Mouse (Mus musculus) spleen, postnatal 4 days (tissue): ENCODE results near the gene Mybphl.
A peak's percentile ranks its signal among the peaks of the same experiment; 100 is the strongest.

ENCODE experiments used
- DNase-seq, 2 experiments: peaks; one replicate each; pipeline ENCODE4 v3.0.0; 2022; ENCODE audit warnings: low spot score in 2 of 2

The Mybphl gene

DNA sequence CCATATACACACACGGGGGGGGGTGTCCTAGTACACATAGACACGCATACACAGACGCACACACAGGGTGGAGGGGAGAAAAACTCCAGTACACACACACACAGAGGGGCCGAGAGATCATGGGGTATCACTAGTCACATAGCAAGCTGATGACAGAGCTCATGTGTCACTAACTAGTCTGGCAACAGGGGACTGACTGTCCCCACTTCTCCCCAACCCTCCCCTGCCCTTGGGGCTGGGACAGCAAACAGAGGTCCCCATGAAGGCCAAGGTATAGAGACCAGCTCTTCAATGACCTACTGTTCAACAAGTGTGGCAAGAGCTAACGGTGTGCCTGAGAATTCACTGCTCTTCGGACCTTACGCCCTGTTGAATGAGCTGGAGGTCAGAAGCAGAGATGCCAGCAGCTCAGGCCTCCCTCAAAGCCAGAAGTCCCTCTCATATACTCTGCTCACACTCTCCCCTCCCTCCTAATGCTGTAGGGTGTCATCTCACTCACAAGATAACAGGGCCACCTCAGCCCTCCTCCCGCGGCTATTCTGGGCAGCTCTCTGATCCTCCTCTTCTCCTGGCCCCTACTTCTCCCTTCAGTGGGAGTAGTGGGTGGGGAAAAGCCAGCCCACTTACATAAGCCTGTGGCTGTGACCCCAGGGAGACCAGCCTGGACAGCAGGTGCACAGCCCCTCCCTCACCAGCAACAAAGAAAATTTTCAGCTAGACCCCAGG, at the start of gene Mybphl:
Gene Mybphl, plus strand, starts transcription at position 642 of the 726 bp plus-strand sequence.
- DNase-seq: no peak

DNA sequence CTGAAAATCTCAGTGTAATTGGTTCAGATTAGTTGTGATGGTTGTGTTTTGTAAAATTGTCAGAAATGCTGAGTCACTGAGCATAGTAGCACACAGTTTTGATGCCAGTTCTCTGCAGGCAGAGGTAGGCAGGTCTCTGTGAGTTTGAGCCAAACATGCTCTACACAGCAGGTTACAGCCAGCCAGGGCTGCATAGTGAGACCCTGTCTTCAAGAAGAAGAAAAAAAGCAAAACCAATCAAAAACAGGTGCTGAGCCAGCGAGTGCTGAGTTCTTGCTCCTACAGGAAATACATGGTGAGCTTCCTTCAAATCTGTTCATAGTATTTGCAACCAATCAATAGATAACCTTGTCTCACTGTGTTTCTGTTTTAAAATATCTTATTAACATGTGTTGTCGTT, 46.2 kb upstream of the Mybphl start:
- no peak for DNase-seq

DNA sequence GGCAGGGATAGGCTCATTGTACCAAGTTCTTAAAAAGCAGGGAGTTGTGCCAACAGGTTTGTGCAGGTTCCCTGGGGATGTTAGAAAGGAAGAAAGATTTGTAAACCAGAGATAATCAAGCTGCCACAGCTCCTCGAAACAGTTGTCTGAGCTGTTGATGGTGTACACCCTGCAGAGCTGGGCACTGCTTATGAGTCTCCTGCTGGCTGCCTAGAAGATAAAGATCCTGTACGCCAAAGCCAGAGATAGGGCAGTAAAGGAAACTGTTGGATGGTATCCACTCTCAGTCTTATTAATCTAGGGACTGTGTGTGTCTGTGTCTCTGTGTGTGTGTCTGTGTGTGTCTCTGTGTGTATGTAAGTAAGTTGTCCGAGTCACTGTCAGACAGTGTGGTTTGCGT, 43.0 kb upstream of the Mybphl start:
- DNase-seq: no peak

DNA sequence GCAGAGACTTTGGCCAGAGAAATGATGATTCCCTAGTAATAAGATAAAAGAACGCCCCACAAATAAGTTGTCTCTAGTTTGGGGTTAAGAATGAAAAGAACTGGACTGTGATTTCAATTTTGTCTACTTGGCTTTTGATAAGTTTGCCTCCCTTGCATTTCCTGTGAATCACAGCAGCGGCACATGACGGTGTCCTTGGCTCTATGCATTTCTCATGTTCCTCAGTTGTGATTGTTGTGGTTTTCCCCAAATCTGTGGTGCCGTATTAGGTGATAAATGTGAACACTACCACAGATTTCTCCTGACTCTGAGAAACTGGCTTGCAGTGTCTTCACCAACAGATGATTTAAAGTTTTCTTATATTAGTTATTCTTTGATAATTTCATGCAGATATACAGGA, 42.6 kb upstream of the Mybphl start:
- DNase-seq: no peak

DNA sequence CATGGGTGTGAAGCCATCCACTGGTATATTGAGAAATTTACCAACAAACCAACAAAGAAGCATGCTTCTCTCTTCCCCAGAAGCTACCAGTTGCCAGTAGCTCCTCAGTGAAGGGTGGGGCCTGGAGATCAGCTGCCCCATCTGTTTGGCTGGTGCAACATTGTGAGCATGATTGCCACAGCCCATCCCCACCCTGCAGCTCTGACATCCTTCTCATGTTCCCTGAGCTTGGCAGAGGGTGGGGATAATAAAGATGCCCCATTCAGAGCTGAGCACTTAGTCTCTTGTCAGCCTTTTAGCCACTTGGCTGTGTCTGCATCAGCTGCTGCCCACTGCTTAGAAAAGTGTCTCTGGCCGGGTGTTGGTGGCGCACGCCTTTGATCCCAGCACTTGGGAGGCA, 41.7 kb upstream of the Mybphl start:
- peak in 1 of 2 experiments; percentile 41 for DNase-seq

DNA sequence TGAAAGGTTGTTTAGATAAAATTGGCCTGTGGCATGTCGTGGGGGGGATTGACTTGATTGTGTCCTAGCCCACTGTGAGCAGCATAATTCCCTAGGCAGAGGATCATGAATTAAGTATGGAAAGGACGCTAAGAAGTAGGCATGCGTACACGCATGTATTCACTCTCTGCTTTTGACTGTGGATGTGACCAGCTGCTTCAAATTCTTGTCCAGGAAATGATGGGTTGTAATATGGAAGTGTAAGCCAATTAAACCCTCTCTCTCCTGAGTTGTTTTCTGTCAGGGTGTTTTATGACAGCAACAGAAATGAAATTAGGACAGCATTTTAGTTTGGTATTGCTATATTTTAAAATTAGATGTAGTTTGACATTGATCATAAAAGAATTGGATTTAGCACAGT, 39.9 kb upstream of the Mybphl start:
- no peak for DNase-seq

DNA sequence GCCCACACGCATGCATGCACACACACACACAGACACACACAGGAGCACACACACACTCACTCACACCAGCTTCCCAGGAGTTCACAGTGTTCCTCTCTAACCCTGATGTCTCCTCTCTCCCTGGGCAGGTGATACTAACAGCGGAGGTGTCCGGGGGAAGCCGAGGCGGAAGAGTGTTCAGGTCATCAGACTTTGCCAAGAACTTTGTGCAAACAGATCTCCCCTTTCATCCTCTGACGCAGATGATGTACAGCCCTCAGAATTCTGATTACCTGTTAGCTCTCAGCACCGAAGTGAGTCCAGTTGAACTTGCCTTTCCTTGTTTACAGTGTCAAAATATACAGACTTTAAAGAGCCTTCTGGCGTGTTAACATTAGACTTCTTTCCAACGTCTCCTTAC, 39.2 kb upstream of the Mybphl start:
- DNase-seq: no peak

DNA sequence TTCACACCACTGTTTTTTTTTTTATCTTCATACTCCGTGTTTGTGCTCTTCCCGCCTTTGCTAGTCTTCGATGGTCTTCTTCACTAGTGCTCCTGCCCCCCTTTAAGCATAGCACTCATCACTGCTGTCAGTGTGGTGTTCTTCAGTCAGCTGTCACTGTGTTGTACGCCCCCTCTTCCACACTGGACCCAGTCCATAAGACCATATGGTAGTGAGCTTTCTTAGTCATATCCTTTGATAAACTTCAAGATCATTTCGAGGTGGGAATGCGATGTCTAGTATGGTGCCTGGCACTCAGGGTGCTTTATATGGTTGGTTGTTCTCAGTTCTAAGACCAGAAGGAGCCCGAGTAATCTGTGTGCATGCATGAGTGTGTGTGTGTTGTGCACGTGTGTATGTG, 37.4 kb upstream of the Mybphl start:
- DNase-seq: no peak

DNA sequence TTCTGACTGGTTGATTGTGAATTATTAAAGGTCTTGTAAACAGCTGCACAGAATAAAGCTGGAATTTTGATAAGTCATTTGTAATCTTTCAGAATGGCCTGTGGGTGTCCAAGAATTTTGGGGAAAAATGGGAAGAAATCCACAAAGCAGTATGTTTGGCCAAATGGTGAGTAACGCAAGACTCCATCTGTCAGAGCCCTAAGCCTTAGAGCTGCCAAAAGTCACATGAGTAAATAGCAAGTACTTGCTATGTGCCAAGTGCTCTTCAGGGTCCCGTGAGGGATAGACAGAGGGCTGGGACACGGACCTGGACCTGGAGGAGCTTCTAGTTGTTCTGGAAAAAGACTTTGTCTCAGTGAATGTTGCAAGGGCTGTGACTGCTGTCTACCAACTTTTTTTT, 36.8 kb upstream of the Mybphl start:
- DNase-seq: no peak

DNA sequence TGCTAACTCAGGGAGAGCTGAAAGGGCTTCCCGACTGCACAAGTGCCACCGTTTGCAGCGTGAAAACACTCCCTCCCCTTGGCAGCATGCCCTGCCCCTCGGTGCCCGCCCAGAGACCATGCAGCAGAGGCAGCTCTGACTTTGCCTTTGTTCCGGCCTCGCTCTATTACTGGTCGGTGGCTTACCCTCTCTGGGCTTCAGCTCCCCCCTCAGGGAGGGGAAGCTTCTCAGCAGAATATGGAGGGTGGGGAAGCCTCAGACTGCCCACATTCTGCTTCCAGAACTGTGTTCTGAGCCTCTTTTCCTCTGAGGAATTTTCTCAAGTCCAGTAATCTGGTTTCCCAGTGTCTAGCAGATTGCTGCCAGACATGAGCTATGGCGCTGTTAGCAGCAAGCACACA, 36.3 kb upstream of the Mybphl start:
- peak in 1 of 2 experiments; percentile 50 for DNase-seq

DNA sequence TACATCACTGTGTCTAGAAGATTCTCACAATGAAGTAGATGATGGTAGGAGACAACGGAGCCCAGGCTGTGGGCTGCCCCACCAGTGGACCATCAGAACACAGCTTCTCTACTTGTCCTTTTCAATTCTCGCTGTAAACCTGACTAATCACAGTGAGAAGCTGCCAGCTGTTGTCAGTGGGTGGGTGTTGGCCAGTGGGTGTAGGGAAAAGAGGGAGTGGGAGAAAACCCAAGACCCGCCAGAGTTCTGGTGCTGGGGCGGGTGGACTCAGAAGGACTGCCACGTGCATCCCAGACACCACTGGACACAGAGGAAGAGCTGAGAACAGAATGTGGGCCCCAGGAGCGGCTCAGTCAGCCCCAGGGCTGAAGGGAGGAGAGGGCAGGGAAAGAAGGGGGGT, 33.9 kb upstream of the Mybphl start:
- DNase-seq: no peak

DNA sequence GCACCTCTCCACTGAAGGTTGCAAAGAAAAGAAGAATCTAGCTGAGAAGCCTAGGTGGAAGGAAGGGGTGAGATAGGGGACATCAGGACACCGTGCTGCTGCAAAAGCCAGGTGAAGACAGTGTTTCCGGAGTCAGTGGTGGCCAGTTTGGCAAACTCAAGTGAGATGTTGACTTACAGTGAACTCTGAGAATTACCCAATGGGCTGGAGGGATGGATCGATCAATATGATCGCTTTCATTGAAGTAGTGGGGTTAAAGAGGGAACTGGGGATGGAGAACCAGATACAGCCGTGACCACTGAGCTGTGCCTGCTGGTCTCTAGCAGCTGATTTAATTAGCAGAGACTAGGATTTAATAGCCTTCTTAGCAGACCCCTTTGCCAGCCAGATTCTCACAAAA, 27.8 kb upstream of the Mybphl start:
- no peak for DNase-seq

DNA sequence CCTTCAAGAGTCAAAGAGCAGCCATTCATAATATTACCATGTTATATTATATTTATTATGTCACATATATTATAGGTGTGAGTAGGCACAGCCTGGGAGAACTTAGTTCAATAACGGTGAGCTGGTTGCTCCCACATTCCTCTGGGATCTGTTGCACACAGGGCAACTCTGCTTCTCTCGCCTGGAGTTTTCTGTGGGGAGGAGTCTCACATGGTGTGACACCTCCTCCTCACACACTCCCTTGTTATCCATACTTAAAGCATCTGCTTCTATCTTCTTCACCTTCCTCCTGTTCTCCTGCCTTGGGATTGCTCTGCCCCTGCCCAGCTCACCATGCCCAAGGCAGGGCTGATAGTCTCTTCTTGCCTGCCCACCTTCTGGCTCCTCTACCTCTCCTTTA, 23.7 kb upstream of the Mybphl start:
- DNase-seq: no peak

DNA sequence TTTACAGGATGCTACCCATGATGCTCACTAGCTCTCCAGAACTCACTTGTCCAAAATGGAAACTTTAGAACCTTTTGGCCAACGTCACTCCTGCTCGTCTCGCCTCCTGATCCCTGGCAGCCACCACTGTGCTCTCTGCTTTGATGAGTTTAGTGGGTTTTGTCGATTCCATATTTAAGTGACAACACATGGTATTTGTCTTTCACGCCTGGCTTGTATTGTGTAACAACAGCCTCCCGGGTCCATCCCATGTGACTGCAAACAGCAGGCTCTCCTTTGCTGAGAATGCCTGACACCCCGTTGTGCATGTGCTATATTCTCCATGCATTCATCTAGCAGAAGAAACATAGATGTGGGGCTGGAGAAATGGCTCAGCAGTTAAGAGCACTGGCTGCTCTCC, 22.5 kb upstream of the Mybphl start:
- DNase-seq: no peak

DNA sequence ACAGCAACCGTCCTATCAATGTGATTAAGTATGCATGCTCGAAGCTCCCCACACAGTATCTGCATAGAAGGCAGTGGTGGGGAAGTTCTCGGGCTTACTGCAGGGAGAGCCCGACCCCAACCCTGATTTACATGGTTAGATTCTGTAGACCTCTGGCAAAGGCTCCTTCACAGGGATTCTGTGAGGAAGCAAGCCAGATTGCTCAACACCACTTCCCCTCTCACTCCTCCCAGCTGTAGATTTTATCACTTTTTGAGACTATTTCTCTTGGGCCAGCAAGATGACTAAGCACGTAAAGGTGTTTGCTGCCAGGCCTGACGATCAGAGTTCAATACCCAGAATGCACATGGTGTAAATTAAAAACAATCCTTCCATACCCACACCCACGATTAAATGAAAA, 18.9 kb upstream of the Mybphl start:
- no peak for DNase-seq

DNA sequence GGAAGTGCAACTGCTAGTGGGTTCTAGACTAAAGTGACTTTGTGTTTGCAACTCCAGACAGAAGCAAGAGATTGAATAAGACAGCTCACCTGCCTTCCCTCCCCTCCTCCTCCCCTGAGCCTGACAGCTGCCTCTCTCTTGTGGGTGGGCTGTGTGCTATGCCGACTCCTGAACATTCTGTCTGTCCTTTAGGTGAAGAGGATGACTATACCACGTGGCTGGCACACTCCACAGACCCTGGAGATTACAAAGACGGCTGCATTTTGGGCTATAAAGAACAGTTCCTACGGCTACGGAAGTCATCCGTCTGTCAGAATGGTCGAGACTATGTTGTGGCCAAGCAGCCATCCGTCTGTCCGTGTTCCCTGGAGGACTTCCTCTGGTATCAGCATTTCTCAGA, 16.3 kb upstream of the Mybphl start:
- no peak for DNase-seq

DNA sequence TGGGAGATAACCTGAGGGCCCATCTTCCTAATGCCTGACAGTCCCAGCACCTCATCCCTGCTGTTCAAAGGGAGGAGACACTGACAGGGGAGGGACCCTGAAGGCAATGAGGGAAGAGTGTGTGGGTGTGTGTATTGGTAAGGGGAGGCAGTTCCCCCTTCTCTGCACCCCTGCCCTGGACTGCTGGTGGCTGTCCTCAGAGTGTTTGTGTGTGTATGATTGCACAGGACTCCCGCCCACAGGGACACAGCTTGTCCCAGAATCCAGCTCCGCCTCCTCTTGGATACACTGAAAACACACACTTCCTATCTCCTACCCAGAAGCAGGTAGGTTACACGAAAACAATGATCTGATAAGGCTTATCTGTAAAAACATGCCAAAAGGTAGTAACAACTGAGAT, 9.5 kb upstream of the Mybphl start:
- DNase-seq: no peak

DNA sequence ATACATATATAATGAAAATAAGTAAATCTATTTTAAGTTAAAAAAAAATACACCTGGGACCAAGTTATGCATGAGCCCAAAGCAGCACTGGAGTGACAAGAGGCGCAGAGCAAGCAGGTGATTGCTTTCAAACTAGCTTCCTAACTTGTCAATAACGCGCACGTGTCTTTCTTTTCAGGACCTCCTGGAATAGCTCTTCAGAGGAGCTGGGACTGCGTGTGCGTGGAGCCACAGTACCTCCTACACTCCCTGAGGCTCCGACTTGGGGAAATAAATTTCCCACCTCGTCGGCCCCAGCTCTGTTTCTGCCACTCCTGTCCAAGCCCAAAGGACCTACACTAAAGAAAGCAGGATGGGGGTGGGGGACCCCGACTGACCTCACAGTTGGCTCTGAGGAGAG, 7.7 kb upstream of the Mybphl start:
- no peak for DNase-seq

DNA sequence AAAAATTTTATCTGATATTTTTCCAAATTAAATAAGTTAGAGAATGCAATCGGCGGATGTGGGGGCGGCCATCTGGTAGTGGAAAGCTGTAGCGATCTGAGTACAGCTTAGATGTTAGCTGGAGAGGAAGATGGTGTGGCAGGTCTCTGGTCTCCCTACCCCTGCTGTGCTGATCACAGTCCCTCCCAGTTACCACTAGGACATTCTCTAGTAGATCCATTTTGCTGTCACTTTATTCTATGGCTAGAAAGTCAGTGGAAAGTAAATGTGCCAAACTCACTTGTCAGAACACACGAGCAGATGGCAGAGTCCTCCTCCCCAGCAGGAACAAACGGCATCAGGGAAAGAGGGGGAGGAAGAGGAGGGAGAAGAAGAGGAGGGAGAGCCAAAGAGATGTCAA, 6.3 kb upstream of the Mybphl start:
- no peak for DNase-seq

DNA sequence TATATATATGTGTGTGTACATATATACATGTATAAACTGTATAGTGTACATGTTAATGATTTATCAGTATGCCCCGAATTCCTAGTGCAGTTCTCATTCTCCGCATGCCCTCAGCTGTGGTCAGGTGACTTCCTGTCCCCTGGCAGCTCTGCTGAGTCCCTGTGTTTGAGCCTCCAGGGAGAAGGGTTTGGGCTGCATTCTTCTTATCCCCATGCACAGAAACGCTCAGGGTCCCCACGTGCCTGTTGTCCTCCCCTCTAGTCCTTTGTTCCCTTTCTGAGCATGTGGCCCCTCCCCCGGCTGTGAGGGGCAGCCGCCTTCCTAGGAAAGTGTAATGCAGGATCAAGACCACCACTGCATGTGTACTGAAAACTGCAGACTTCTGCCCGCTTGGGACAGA, 3.8 kb upstream of the Mybphl start:
- no peak for DNase-seq

DNA sequence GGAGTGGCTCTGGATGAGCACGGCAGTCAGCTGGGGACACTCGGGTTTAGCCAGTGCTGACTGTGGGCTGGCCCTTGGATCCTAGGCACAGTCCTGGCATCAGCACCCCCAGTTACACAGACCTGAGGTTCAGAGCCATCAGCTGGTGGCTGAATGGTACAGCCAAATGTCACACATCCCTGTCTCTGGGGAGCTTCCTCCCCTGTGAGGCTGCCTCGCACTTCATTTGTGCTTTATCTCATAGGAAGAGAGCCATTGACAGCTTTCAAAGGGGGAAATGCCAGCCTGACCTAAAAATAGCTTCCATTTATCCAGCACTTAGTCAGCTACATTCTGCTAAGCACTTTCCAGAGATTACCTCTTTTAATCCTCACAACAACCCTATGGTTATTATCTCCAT, 1.1 kb upstream of the Mybphl start:
- no peak for DNase-seq

DNA sequence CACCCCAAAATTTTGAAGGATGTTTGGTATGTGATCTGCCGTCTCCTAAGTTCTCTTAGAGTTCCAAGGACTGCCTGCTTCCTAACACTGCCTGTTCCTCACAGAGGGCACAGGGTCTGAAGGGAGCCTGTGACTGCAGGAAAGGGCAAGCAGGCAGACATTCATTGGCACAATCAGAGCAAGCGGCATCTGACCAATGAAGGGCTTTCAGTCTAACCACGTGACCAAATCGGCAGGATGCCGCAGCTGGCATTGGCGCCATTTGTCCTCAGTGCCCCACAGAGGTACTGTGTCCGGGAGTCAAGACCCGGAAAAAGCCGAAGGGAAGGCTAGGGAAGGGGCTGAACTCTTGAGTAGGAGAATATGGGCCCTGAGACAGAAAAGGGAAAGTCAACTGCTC, 2.5 kb downstream of the Mybphl start:
- DNase-seq: no peak

DNA sequence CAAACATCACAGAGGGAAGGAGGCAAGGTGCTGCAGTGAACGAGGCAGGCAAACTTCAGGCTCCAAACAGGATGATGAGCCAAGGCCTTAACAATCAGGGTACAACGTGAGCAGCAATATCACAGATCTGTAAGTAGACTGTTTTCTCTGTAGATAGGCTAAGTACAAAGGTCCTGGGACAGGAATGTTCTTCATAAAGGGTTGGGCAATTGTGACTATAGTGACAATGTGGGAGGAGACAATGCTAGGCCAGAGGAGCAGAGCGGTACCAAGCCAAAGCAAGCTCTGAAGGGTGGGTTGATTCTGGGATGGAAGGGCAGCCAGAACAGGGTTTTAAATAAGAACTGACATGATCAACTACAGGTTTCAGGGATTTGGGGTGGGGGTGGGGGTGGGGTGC, 3.1 kb downstream of the Mybphl start:
- no peak for DNase-seq

DNA sequence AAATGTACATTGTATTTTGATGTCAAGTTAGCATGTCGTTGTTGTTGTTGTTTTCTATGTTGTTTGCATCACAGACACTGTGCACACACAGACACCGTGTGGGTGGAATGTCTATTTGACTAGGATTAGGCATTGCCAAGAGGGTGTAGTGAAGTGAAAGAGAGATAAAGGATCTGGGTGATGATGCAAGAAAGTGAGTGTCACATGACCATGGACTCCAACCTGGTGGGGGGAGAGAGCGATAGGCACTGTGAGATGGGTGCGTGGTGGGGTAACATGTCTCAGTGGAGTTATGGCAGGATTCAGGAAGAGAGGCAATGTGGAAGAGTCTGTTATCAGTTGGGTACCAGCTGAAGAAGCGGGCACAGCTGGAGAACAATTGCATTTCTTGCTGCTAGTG, 4.0 kb downstream of the Mybphl start:
- no peak for DNase-seq
